Mouse (Mus musculus) R1 (cell line): ENCODE measurements around the gene Psma1.
A peak's percentile ranks its signal among the peaks of the same experiment; 100 is the strongest.

Experiments
- DNase-seq: peaks from one replicate; pipeline ENCODE4 v3.0.0-alpha.2; 2018; ENCODE audit warnings: low read depth, low spot score

Gene Psma1

GRCm38 (mm10) chr7:114276005-114276752 lies at the start of gene Psma1:
TSS of gene Psma1 (minus strand) at chr7:114276118.
- DNase-seq, result peak; percentile 98

GRCm38 (mm10) chr7:114323527-114323926 lies 47.6 kb upstream of the Psma1 start:
- DNase-seq, result no peak

GRCm38 (mm10) chr7:114322531-114323441 lies 46.9 kb upstream of the Psma1 start:
- DNase-seq, result no peak

- no peak for DNase-seq
Observed at GRCm38 (mm10) chr7:114321694-114322372, 45.9 kb upstream of the Psma1 start.

- no peak for DNase-seq
Observed at GRCm38 (mm10) chr7:114317896-114318295, 42.0 kb upstream of the Psma1 start.

GRCm38 (mm10) chr7:114317389-114317792 lies 41.5 kb upstream of the Psma1 start:
- peak; percentile 23 for DNase-seq

GRCm38 (mm10) chr7:114316361-114316871 lies 40.5 kb upstream of the Psma1 start:
- DNase-seq, result peak; percentile 32

GRCm38 (mm10) chr7:114311209-114311608 lies 35.3 kb upstream of the Psma1 start:
- DNase-seq, result no peak

GRCm38 (mm10) chr7:114309020-114309419 lies 33.1 kb upstream of the Psma1 start:
- DNase-seq, result no peak

- no peak for DNase-seq
Observed at GRCm38 (mm10) chr7:114301293-114301782, 25.4 kb upstream of the Psma1 start.

- DNase-seq, result no peak
Observed at GRCm38 (mm10) chr7:114300782-114301181, 24.9 kb upstream of the Psma1 start.

- DNase-seq, result no peak
Observed at GRCm38 (mm10) chr7:114299247-114299646, 23.3 kb upstream of the Psma1 start.

GRCm38 (mm10) chr7:114294698-114295097 lies 18.8 kb upstream of the Psma1 start:
- no peak for DNase-seq

GRCm38 (mm10) chr7:114293903-114294302 lies 18.0 kb upstream of the Psma1 start:
- no peak for DNase-seq

- DNase-seq, result no peak
Observed at GRCm38 (mm10) chr7:114292501-114292971, 16.6 kb upstream of the Psma1 start.

GRCm38 (mm10) chr7:114291461-114292335 lies 15.8 kb upstream of the Psma1 start:
- DNase-seq, result peak; percentile 23

GRCm38 (mm10) chr7:114290078-114290506 lies 14.2 kb upstream of the Psma1 start:
- no peak for DNase-seq

- no peak for DNase-seq
Observed at GRCm38 (mm10) chr7:114284296-114284910, 8.5 kb upstream of the Psma1 start.

GRCm38 (mm10) chr7:114283006-114283405 lies 7.1 kb upstream of the Psma1 start:
- DNase-seq, result peak; percentile 70

- peak; percentile 83 for DNase-seq
Observed at GRCm38 (mm10) chr7:114281671-114282070, 5.8 kb upstream of the Psma1 start.
